Mouse (Mus musculus) liver, embryonic 14.5 days (tissue): Measurements from ENCODE around the gene Itgb7. TPM values are rescaled to one million over a fixed set of nuclear protein-coding genes. Genes with fewer than 3 reads are reported as not detected.
"Not testable (repeated sequence)": the region's sequence is repeated elsewhere in the genome, so short reads cannot be mapped to it uniquely, and the experiment has no call there.

Experiments
- ATAC-seq: fragments of 200-750 bp; cut with Nextera tagmentation; 2 replicates; pipeline ENCODE4 v1.8.0; 2017; ENCODE audit warnings: moderate number of reproducible peaks, mild to moderate bottlenecking, moderate library complexity; ENCODE audit not compliant: insufficient read depth
- DNase-seq, 3 experiments: peaks; one replicate each; pipeline ENCODE4 v3.0.0-alpha.2; 2012 to 2013; ENCODE audit warnings: low read depth in 3 of 3, low spot score in 3 of 3
- H3K27ac ChIP-seq: fragments of 300-500 bp; sonication (generic); 2 replicates; pipeline ENCODE4 v1.5.1; 2014; ENCODE audit warnings: moderate library complexity, mild to moderate bottlenecking, control low read depth, inconsistent platforms
- H3K27me3 ChIP-seq: fragments of 300-500 bp; sonication (generic); 2 replicates; pipeline ENCODE4 v1.6.1; 2014; ENCODE audit warnings: mild to moderate bottlenecking, low read length, moderate library complexity; ENCODE audit not compliant: control insufficient read depth, insufficient read depth
- H3K36me3 ChIP-seq: fragments of 300-500 bp; sonication (generic); replicated peaks from 2 replicates; pipeline ENCODE4 v1.6.1; 2014; ENCODE audit warnings: low read depth; ENCODE audit not compliant: control insufficient read depth, insufficient read depth
- H3K4me1 ChIP-seq, 2 experiments: fragments of 200-500 bp in 1 of 2; fragments of 300-500 bp in 1 of 2; sonication (generic) in 1 of 2; replicated peaks; 2 replicates each; pipeline ENCODE4 v1.6.1; 2012 to 2014; ENCODE audit warnings: antibody characterized with exemption in 1 of 2, inconsistent platforms in 1 of 2, low read length in 1 of 2; ENCODE audit not compliant: control insufficient read depth in 2 of 2, insufficient read depth in 2 of 2
- H3K4me2 ChIP-seq: fragments of 300-500 bp; sonication (generic); 2 replicates; pipeline ENCODE4 v1.6.1; 2014; ENCODE audit warnings: low read depth, mild to moderate bottlenecking, control low read depth, moderate library complexity
- H3K4me3 ChIP-seq, 2 experiments: fragments of 200-500 bp in 1 of 2; fragments of 300-500 bp in 1 of 2; sonication (generic) in 1 of 2; 2 replicates each; pipeline ENCODE4 v1.5.1; 2012 to 2014; ENCODE audit warnings: low read depth in 2 of 2, low read length in 2 of 2, mild to moderate bottlenecking in 2 of 2, control low read depth in 1 of 2, inconsistent platforms in 1 of 2, moderate library complexity in 1 of 2; ENCODE audit not compliant: insufficient read depth in 1 of 2
- H3K9ac ChIP-seq: fragments of 300-500 bp; sonication (generic); replicated peaks from 2 replicates; pipeline ENCODE4 v1.6.1; 2014; ENCODE audit warnings: mild to moderate bottlenecking, control low read depth, moderate library complexity
- H3K9me3 ChIP-seq: fragments of 300-500 bp; sonication (generic); 2 replicates; pipeline ENCODE4 v1.6.1; 2016; ENCODE audit warnings: low read length, mixed read lengths; ENCODE audit not compliant: control insufficient read depth
- CTCF ChIP-seq: IDR thresholded peaks from 2 replicates; pipeline ENCODE4 v1.5.1; 2016; ENCODE audit warnings: antibody characterized with exemption, low read depth, control low read depth
- EP300 ChIP-seq: IDR thresholded peaks from 2 replicates; pipeline ENCODE4 v1.6.1; 2016; ENCODE audit warnings: antibody characterized with exemption, low read depth
- WGBS: fragments of 180-500 bp; shearing (Covaris S2); extraction: QIAGEN DNeasy Blood & Tissue Kit; methylation state at CpG from one replicate; pipeline ENCODE4 v1.1.7; 2014; ENCODE audit not compliant: insufficient replicate concordance; 5-methylcytosine and 5-hydroxymethylcytosine counted together
- polyA plus RNA-seq, 2 experiments: library from polyadenylated mRNA; depleted of rRNA in 1 of 2; stranded (reverse) in 1 of 2; unstranded in 1 of 2; fragments of >200 nt; fragmentation: Nextera tagmentation in 1 of 2; extraction: Ambion mirVana in 1 of 2; gene quantifications; 2 replicates each; pipeline versions ENCODE4 v1.2.1 to v1.2.3; 2012 to 2014

Gene Itgb7
- polyA plus RNA-seq, 2 experiments: 2.7 to 5.6 TPM

- H3K4me2 ChIP-seq: no peak overlapping the region
- peaks cover 21 to 36% of the 10 kb centered on the region in 2 experiments for H3K4me1 ChIP-seq
- no peaks in the 10 kb centered on the region for H3K36me3 ChIP-seq
- no peaks in the 10 kb centered on the region for H3K27me3 ChIP-seq
- no peaks in the 10 kb centered on the region for H3K9me3 ChIP-seq
- H3K27ac ChIP-seq: no peak overlapping the region
- no peak for DNase-seq
- no peak for ATAC-seq
- H3K9ac ChIP-seq: no peak overlapping the region
- TF ChIP-seq EP300 (no peak), CTCF (no peak)
- no peak overlapping the region for H3K4me3 ChIP-seq
- WGBS: 4% methylated on average over 2 of the region's 2 CpGs
These were observed 2.2 kb upstream of the Itgb7 start for GRCm38 (mm10) chr15:102233896-102234295.

- DNase-seq (no peak), ATAC-seq (no peak)
- Histone ChIP-seq H3K27ac (no peak overlapping the region), H3K4me2 (no peak overlapping the region), H3K27me3 (no peaks in the 10 kb centered on the region), H3K36me3 (no peaks in the 10 kb centered on the region), H3K9me3 (no peaks in the 10 kb centered on the region), H3K4me1 (peaks cover 21 to 36% of the 10 kb centered on the region in 2 experiments), H3K4me3 (no peak overlapping the region), H3K9ac (no peak overlapping the region)
- WGBS: 75% methylated on average over 7 of the region's 7 CpGs
- no peak for TF ChIP-seq CTCF
- TF ChIP-seq EP300: no peak
These were observed 1.0 kb upstream of the Itgb7 start for GRCm38 (mm10) chr15:102232764-102233163.

DNA sequence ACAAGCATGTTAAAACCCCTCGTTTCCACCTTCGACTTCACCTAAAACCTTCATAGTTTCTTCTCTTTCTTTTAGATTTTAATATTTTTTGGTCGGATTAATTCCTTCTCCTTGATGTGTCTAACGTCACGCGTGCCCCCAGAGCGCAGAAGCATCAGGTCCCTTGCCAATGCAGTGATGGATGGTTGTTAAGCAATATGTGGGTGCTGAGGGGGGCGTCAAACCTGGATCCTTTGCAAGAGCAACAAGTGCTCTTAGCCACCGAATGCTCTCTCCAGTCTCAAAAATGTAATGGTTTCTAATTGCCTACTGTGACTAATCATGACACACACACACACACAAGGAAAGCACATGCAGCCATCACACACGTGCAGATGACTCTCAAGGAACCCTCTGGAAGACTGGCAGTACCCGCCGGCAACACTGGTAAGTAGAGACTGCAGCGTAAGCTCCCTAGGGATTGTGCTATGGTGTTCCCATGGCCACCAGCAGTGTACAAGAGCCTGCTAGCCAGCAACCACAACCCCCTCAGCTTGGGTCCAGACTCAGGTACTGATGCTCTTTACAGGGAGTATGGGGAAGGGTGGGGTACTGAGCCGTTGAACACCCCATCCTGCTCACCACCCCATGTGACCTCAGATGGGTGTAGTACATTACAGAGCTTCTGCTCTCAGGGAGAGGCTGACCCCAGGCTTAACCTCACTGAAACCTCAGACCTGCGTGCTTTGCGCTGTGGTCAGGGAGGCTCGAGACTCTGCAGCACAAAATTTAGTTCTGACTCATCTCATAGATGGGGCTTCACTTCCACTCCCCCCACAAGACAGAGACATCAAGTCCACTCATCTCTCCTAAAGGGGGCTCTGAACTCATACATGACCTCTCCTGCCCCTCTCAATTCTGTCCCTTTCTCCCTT is 1.1 kb downstream of the Itgb7 start:
- WGBS: 70% methylated on average over 17 of the region's 17 CpGs
- Histone ChIP-seq H3K36me3 (no peaks in the 10 kb centered on the region), H3K9me3 (no peaks in the 10 kb centered on the region), H3K4me3 (peak overlapping the region in 1 of 2 experiments; percentile 55; a peak in 3 of 4 replicates), H3K4me2 (peak overlapping the region; percentile 49; the same call in 1 of the 2 replicates), H3K4me1 (peaks cover 21 to 38% of the 10 kb centered on the region in 2 experiments), H3K27me3 (no peaks in the 10 kb centered on the region), H3K27ac (no peak overlapping the region), H3K9ac (no peak overlapping the region; the same call in 1 of the 2 replicates)
- no peak for ATAC-seq
- DNase-seq: no peak
- TF ChIP-seq CTCF (no peak), EP300 (no peak)

- H3K9me3 ChIP-seq, H3K27ac ChIP-seq, H3K9ac ChIP-seq, DNase-seq, H3K27me3 ChIP-seq, H3K36me3 ChIP-seq, ATAC-seq, H3K4me3 ChIP-seq: not testable (repeated sequence)
- 18% methylated on average over 6 of the region's 6 CpGs for whole genome bisulfite sequencing
- Histone ChIP-seq H3K4me2 (peak overlapping the region; percentile 82), H3K4me1 (peaks cover 3 to 14% of the 10 kb centered on the region in 2 experiments)
These were observed 6.1 kb downstream of the Itgb7 start for GRCm38 (mm10) chr15:102225619-102226018.

GRCm38 (mm10) chr15:102224992-102225617 is 6.6 kb downstream of the Itgb7 start:
- DNase-seq (peak in 2 of 3 experiments; percentile 49 to 52), ATAC-seq (peak; percentile 83)
- Histone ChIP-seq H3K4me3 (peak overlapping the region; percentile 39 to 42), H3K36me3 (no peaks in the 10 kb centered on the region), H3K27ac (no peak overlapping the region), H3K9me3 (no peaks in the 10 kb centered on the region), H3K9ac (peak overlapping the region; percentile 40; the same call in 1 of the 2 replicates), H3K4me2 (peak overlapping the region; percentile 82), H3K4me1 (peaks cover 3 to 11% of the 10 kb centered on the region in 2 experiments), H3K27me3 (peaks cover 3% of the 10 kb centered on the region)
- WGBS: 1% methylated on average over 21 of the region's 21 CpGs
- TF ChIP-seq CTCF: 0 out of 2 replicates have a peak, but pooled peaks have one; percentile 3
- peak; percentile 56 for TF ChIP-seq EP300
